Mouse (Mus musculus): Measurements from ENCODE around the gene Nfkbia.

The Nfkbia gene

GRCm38 (mm10) chr12:55442245-55442644 is 50.2 kb downstream of the Nfkbia start:
- no peak for DNase-seq

GRCm38 (mm10) chr12:55440416-55440815 is 52.0 kb downstream of the Nfkbia start:
- no peak for DNase-seq
